In genomic region chr5:130136597-130136996, GRCm38 (mm10) we compare ENCODE assay signal across 24 mouse cellular contexts. TPM values are rescaled to one million over a fixed set of nuclear protein-coding genes. Genes with fewer than 3 reads are reported as not detected.
DNase-seq lines count a peak whose midpoint lies in the region; ATAC-seq and TF ChIP-seq lines count a peak whose summit lies in the region.
"Had no signal": no experiment of that assay in that cellular context is flagged by ENCODE, and none has a peak within 500 bp of the region (broad histone marks: within the 10 kb centered on the region; RNA-seq: fewer than 3 reads in every experiment).

No protein-coding gene starts in this region.

- H3K9me3 ChIP-seq in limb, embryonic 11.5 days (ENCODE audit: control insufficient read depth, low read length), result no peaks in the 10 kb centered on the region
- H3K9me3 ChIP-seq in limb, embryonic 10.5 days (replicated peaks), result no peaks in the 10 kb centered on the region
- H3K9me3 ChIP-seq in liver, embryonic 14.5 days (ENCODE audit: control insufficient read depth, low read length), result no peaks in the 10 kb centered on the region
- H3K9me3 ChIP-seq in liver, embryonic 12.5 days (replicated peaks), result no peaks in the 10 kb centered on the region
- H3K9me3 ChIP-seq in liver, embryonic 16.5 days (replicated peaks; ENCODE audit: control insufficient read depth, low read length), result no peaks in the 10 kb centered on the region
- no peaks in the 10 kb centered on the region for H3K9me3 ChIP-seq in forebrain, embryonic 15.5 days
- H3K9me3 ChIP-seq: embryonic facial prominence, embryonic 10.5 days; embryonic facial prominence, embryonic 12.5 days; forebrain, embryonic 13.5 days; G1E had no signal

- 0 out of 2 replicates have a peak overlapping the region, but pooled peaks have one; percentile 2 for H3K9ac ChIP-seq in limb, embryonic 11.5 days (ENCODE audit: low read length)
- no peak overlapping the region for H3K9ac ChIP-seq in liver, embryonic 14.5 days (replicated peaks)
- H3K9ac ChIP-seq in liver, embryonic 12.5 days, result no peak overlapping the region
- no peak overlapping the region for H3K9ac ChIP-seq in liver, embryonic 16.5 days (ENCODE audit: low read depth, low read length)
- no peak overlapping the region for H3K9ac ChIP-seq in forebrain, embryonic 15.5 days (replicated peaks)
- H3K9ac ChIP-seq: embryonic facial prominence, embryonic 12.5 days; forebrain, embryonic 13.5 days had no signal

- peaks cover 6% of the 10 kb centered on the region for H3K36me3 ChIP-seq in limb, embryonic 11.5 days (ENCODE audit: control insufficient read depth, insufficient read depth, low read length)
- peaks cover 36% of the 10 kb centered on the region for H3K36me3 ChIP-seq in limb, embryonic 10.5 days
- H3K36me3 ChIP-seq in liver, embryonic 14.5 days (replicated peaks; ENCODE audit: control insufficient read depth, insufficient read depth, low read depth), result no peaks in the 10 kb centered on the region
- peaks cover 23% of the 10 kb centered on the region for H3K36me3 ChIP-seq in liver, embryonic 12.5 days
- no peaks in the 10 kb centered on the region for H3K36me3 ChIP-seq in liver, embryonic 16.5 days (ENCODE audit: control insufficient read depth, insufficient read depth)
- no peaks in the 10 kb centered on the region; the same call in 1 of the 2 replicates for H3K36me3 ChIP-seq in forebrain, embryonic 15.5 days
- H3K36me3 ChIP-seq: G1E had no signal

- TF ChIP-seq EP300 in liver, embryonic 14.5 days (IDR thresholded peaks at IDR 0.05; ENCODE audit: low read depth), result no peak

- H3K4me1 ChIP-seq in limb, embryonic 11.5 days (ENCODE audit: control insufficient read depth, insufficient read depth, low read length), result no peaks in the 10 kb centered on the region
- no peaks in the 10 kb centered on the region for H3K4me1 ChIP-seq in limb, embryonic 10.5 days
- no peaks in the 10 kb centered on the region for H3K4me1 ChIP-seq in liver, embryonic 14.5 days (replicated peaks; ENCODE audit: control insufficient read depth in 2 of 2, insufficient read depth in 2 of 2, low read length in 1 of 2)
- H3K4me1 ChIP-seq in liver, embryonic 12.5 days, result peaks cover 4% of the 10 kb centered on the region; the same call in 1 of the 2 replicates
- peaks cover 2% of the 10 kb centered on the region; the same call in 1 of the 2 replicates for H3K4me1 ChIP-seq in liver, embryonic 16.5 days (ENCODE audit: control insufficient read depth, low read depth, low read length)
- no peaks in the 10 kb centered on the region for H3K4me1 ChIP-seq in forebrain, embryonic 15.5 days
- H3K4me1 ChIP-seq: embryonic facial prominence, embryonic 10.5 days; embryonic facial prominence, embryonic 12.5 days; forebrain, embryonic 13.5 days had no signal

- no peak overlapping the region for H3K4me2 ChIP-seq in limb, embryonic 11.5 days (ENCODE audit: low read depth, severe bottlenecking)
- H3K4me2 ChIP-seq in liver, embryonic 14.5 days (ENCODE audit: low read depth), result no peak overlapping the region
- H3K4me2 ChIP-seq in liver, embryonic 12.5 days, result no peak overlapping the region
- H3K4me2 ChIP-seq in liver, embryonic 16.5 days (ENCODE audit: low read depth, low read length), result no peak overlapping the region
- H3K4me2 ChIP-seq in forebrain, embryonic 15.5 days (replicated peaks), result no peak overlapping the region
- H3K4me2 ChIP-seq: embryonic facial prominence, embryonic 12.5 days; forebrain, embryonic 13.5 days had no signal

- WGBS in limb, embryonic 11.5 days, result 95% methylated on average over 13 of the region's 13 CpGs
- 94% methylated on average over 13 of the region's 13 CpGs for WGBS in limb, embryonic 10.5 days
- WGBS in liver, embryonic 14.5 days (ENCODE audit: insufficient replicate concordance), result 83% methylated on average over 13 of the region's 13 CpGs
- WGBS in liver, embryonic 12.5 days (ENCODE audit: insufficient replicate concordance), result 86% methylated on average over 13 of the region's 13 CpGs
- WGBS in liver, embryonic 16.5 days (ENCODE audit: insufficient replicate concordance), result 77% methylated on average over 13 of the region's 13 CpGs
- WGBS in forebrain, embryonic 15.5 days, result 94% methylated on average over 13 of the region's 13 CpGs

- no peak overlapping the region for H3K27ac ChIP-seq in limb, embryonic 11.5 days (replicated peaks; ENCODE audit: low read depth, low read length)
- no peak overlapping the region for H3K27ac ChIP-seq in limb, embryonic 10.5 days
- no peak overlapping the region for H3K27ac ChIP-seq in liver, embryonic 14.5 days
- H3K27ac ChIP-seq in liver, embryonic 12.5 days, result no peak overlapping the region
- H3K27ac ChIP-seq in liver, embryonic 16.5 days (ENCODE audit: low read length), result no peak overlapping the region
- H3K27ac ChIP-seq in forebrain, embryonic 15.5 days (replicated peaks), result no peak overlapping the region
- H3K27ac ChIP-seq: embryonic facial prominence, embryonic 10.5 days; embryonic facial prominence, embryonic 12.5 days; forebrain, embryonic 13.5 days had no signal

- no peak overlapping the region for H3K4me3 ChIP-seq in limb, embryonic 11.5 days (ENCODE audit: low read depth, low read length)
- H3K4me3 ChIP-seq in limb, embryonic 10.5 days, result no peak overlapping the region
- no peak overlapping the region for H3K4me3 ChIP-seq in liver, embryonic 14.5 days (ENCODE audit: insufficient read depth in 1 of 2, low read depth in 2 of 2, low read length in 2 of 2)
- H3K4me3 ChIP-seq in liver, embryonic 12.5 days, result no peak overlapping the region
- no peak overlapping the region for H3K4me3 ChIP-seq in liver, embryonic 16.5 days (ENCODE audit: low read depth, low read length)
- H3K4me3 ChIP-seq in forebrain, embryonic 15.5 days, result no peak overlapping the region
- H3K4me3 ChIP-seq: embryonic facial prominence, embryonic 10.5 days; embryonic facial prominence, embryonic 12.5 days; forebrain, embryonic 13.5 days had no signal

- H3K27me3 ChIP-seq in limb, embryonic 11.5 days (ENCODE audit: control insufficient read depth, insufficient read depth, low read length), result no peaks in the 10 kb centered on the region
- no peaks in the 10 kb centered on the region for H3K27me3 ChIP-seq in limb, embryonic 10.5 days (ENCODE audit: low read depth, poor library complexity, severe bottlenecking)
- H3K27me3 ChIP-seq in liver, embryonic 14.5 days (ENCODE audit: control insufficient read depth, insufficient read depth, low read length), result no peaks in the 10 kb centered on the region
- H3K27me3 ChIP-seq in liver, embryonic 12.5 days (replicated peaks), result peaks cover 7% of the 10 kb centered on the region; the same call in 1 of the 2 replicates
- no peaks in the 10 kb centered on the region for H3K27me3 ChIP-seq in liver, embryonic 16.5 days (ENCODE audit: control insufficient read depth, insufficient read depth, low read depth, low read length)
- no peaks in the 10 kb centered on the region for H3K27me3 ChIP-seq in forebrain, embryonic 15.5 days
- H3K27me3 ChIP-seq: CH12.LX; embryonic facial prominence, embryonic 12.5 days; forebrain, embryonic 13.5 days; Patski had no signal

- TF ChIP-seq CTCF in liver, embryonic 14.5 days (IDR thresholded peaks at IDR 0.05; ENCODE audit: low read depth), result no peak

- no peak for DNase-seq in limb, embryonic 11.5 days (ENCODE audit: low spot score)
- no peak for DNase-seq in limb, embryonic 10.5 days (ENCODE audit: low spot score)
- DNase-seq in liver, embryonic 14.5 days (ENCODE audit: low read depth in 3 of 3, low spot score in 3 of 3), result no peak
- DNase-seq: adrenal gland, adult 8-10 months; adrenal gland, postnatal 14 days; adrenal gland, postnatal 36 days; B cell, adult 2 months; cerebellum, adult 11-12 months; cerebellum, adult 2 months; cerebellum, adult 9-10 months; cerebellum, postnatal 10 days; cerebellum, postnatal 25 days had no signal

- no peak for ATAC-seq in limb, embryonic 11.5 days (ENCODE audit: insufficient number of reproducible peaks, low FRiP score, low TSS enrichment, low read depth)
- ATAC-seq in liver, embryonic 14.5 days (ENCODE audit: insufficient read depth), result peak; percentile 16; the same call in 1 of the 2 replicates
- no peak for ATAC-seq in liver, embryonic 12.5 days
- ATAC-seq in liver, embryonic 16.5 days (ENCODE audit: low read depth), result peak; percentile 45
- ATAC-seq in forebrain, embryonic 15.5 days (replicated peaks), result no peak
- ATAC-seq: activated CD4-positive, CD25-positive, alpha-beta regulatory T cell, adult 4 months; CD4-positive, CD25-positive, alpha-beta regulatory T cell, adult 4 months; forebrain, embryonic 13.5 days; forebrain, embryonic 16.5 days; Patski had no signal

RNA-seq across cellular contexts. Expression of gene Kctd7, which starts 8.1 kb away (rescaled TPM):
- polyA plus RNA-seq in limb, embryonic 11.5 days (2014; fragmentation: Nextera tagmentation; extraction: Ambion mirVana), result 3.7 and 5.8 TPM in 2 replicates
- 3.4 and 4.7 TPM in 2 replicates for polyA plus RNA-seq in limb, embryonic 10.5 days (2016; fragmentation: Nextera tagmentation; extraction: Ambion mirVana)
- 3.2 and 3.6 TPM in 2 replicates for polyA plus RNA-seq in liver, embryonic 14.5 days (2012; rRNA removed)
- polyA plus RNA-seq in liver, embryonic 14.5 days (2014; fragmentation: Nextera tagmentation; extraction: Ambion mirVana), result 3.8 and 6.6 TPM in 2 replicates
- polyA plus RNA-seq in liver, embryonic 12.5 days (2016; fragmentation: Nextera tagmentation; extraction: Ambion mirVana), result 7.8 and 8.0 TPM in 2 replicates
- polyA plus RNA-seq in liver, embryonic 16.5 days (2015; fragmentation: Nextera tagmentation; extraction: Ambion mirVana), result 5.7 and 7.0 TPM in 2 replicates
- 13.5 TPM in 2 replicates for polyA plus RNA-seq in forebrain, embryonic 15.5 days (2015; fragmentation: Nextera tagmentation; extraction: Ambion mirVana)

RNA-seq across cellular contexts. Expression of gene Rabgef1, which starts 35.0 kb away (rescaled TPM):
- 23.6 and 23.7 TPM in 2 replicates for polyA plus RNA-seq in limb, embryonic 11.5 days (2014; fragmentation: Nextera tagmentation; extraction: Ambion mirVana)
- polyA plus RNA-seq in limb, embryonic 10.5 days (2016; fragmentation: Nextera tagmentation; extraction: Ambion mirVana), result 21.7 and 22.1 TPM in 2 replicates
- 9.9 and 13.7 TPM in 2 replicates for polyA plus RNA-seq in liver, embryonic 14.5 days (2012; rRNA removed)
- 19.7 and 23.9 TPM in 2 replicates for polyA plus RNA-seq in liver, embryonic 14.5 days (2014; fragmentation: Nextera tagmentation; extraction: Ambion mirVana)
- polyA plus RNA-seq in liver, embryonic 12.5 days (2016; fragmentation: Nextera tagmentation; extraction: Ambion mirVana), result 31.9 and 34.5 TPM in 2 replicates
- polyA plus RNA-seq in liver, embryonic 16.5 days (2015; fragmentation: Nextera tagmentation; extraction: Ambion mirVana), result 20.9 and 23.1 TPM in 2 replicates
- 40.2 and 41.3 TPM in 2 replicates for polyA plus RNA-seq in forebrain, embryonic 15.5 days (2015; fragmentation: Nextera tagmentation; extraction: Ambion mirVana)

Comparison
In these comparisons a context has a peak if more than half of its experiments do, and no peak if none do; other contexts are left out.
1. ATAC-seq: peak in liver, embryonic 14.5 days (single experiment) and liver, embryonic 16.5 days (single experiment); none in limb, embryonic 11.5 days (single experiment), liver, embryonic 12.5 days (single experiment) and forebrain, embryonic 15.5 days (single experiment).